Mouse (Mus musculus) left cerebral cortex, adult 8-10 months (tissue): ENCODE results near the gene Ntrk3. TPM values are rescaled to one million over a fixed set of nuclear protein-coding genes. Genes with fewer than 3 reads are reported as not detected.

Experiments used
- DNase-seq, 2 experiments: peaks; one replicate each; pipeline ENCODE4 v3.0.0; 2022; ENCODE audit warnings: low spot score in 2 of 2
- total RNA-seq, 4 experiments: library from RNA; stranded (reverse); gene quantifications; 2 replicates each; pipeline ENCODE4 v1.2.4; 2022

The Ntrk3 gene
- total RNA-seq, 4 experiments from 2014 or later: 128 to 161 (median 134) TPM

GRCm38 (mm10) chr7:78528008-78528407 is 209.8 kb downstream of the Ntrk3 start:
- DNase-seq: no peak

GRCm38 (mm10) chr7:78527564-78527963 is 210.2 kb downstream of the Ntrk3 start:
- DNase-seq: no peak

- peak in 1 of 2 experiments; percentile 48 for DNase-seq
These were observed 217.4 kb downstream of the Ntrk3 start for GRCm38 (mm10) chr7:78520243-78520927.

- DNase-seq: no peak
These were observed 218.1 kb downstream of the Ntrk3 start for GRCm38 (mm10) chr7:78519689-78520088.

- DNase-seq: no peak
These were observed 218.9 kb downstream of the Ntrk3 start for GRCm38 (mm10) chr7:78518760-78519363.

- DNase-seq: no peak
These were observed 222.7 kb downstream of the Ntrk3 start for GRCm38 (mm10) chr7:78515042-78515609.

GRCm38 (mm10) chr7:78507032-78507611 is 230.7 kb downstream of the Ntrk3 start:
- no peak for DNase-seq

GRCm38 (mm10) chr7:78500863-78501262 is 236.9 kb downstream of the Ntrk3 start:
- DNase-seq: peak in 1 of 2 experiments; percentile 24

GRCm38 (mm10) chr7:78499970-78500369 is 237.8 kb downstream of the Ntrk3 start:
- DNase-seq: no peak

- DNase-seq: no peak
These were observed 239.5 kb downstream of the Ntrk3 start for GRCm38 (mm10) chr7:78498356-78498755.

GRCm38 (mm10) chr7:78497819-78498218 is 240.0 kb downstream of the Ntrk3 start:
- DNase-seq: no peak

- DNase-seq: no peak
These were observed 244.2 kb downstream of the Ntrk3 start for GRCm38 (mm10) chr7:78493591-78493990.

GRCm38 (mm10) chr7:78491176-78491575 is 246.6 kb downstream of the Ntrk3 start:
- no peak for DNase-seq

- no peak for DNase-seq
These were observed 253.5 kb downstream of the Ntrk3 start for GRCm38 (mm10) chr7:78484290-78484689.

- DNase-seq: no peak
These were observed 254.1 kb downstream of the Ntrk3 start for GRCm38 (mm10) chr7:78483729-78484128.

GRCm38 (mm10) chr7:78483061-78483460 is 254.8 kb downstream of the Ntrk3 start:
- DNase-seq: no peak

- DNase-seq: no peak
These were observed 258.9 kb downstream of the Ntrk3 start for GRCm38 (mm10) chr7:78478881-78479280.

GRCm38 (mm10) chr7:78471755-78472154 is 266.1 kb downstream of the Ntrk3 start:
- DNase-seq: no peak

- DNase-seq: no peak
These were observed 266.5 kb downstream of the Ntrk3 start for GRCm38 (mm10) chr7:78471270-78471669.

GRCm38 (mm10) chr7:78462605-78463004 is 275.2 kb downstream of the Ntrk3 start:
- DNase-seq: no peak

- DNase-seq: no peak
These were observed 278.8 kb downstream of the Ntrk3 start for GRCm38 (mm10) chr7:78459021-78459420.

GRCm38 (mm10) chr7:78451666-78452065 is 286.1 kb downstream of the Ntrk3 start:
- no peak for DNase-seq
